Mouse (Mus musculus) thymus, postnatal 25 days (tissue): ENCODE data around the gene H1fx.
"Not testable (repeated sequence)": the region's sequence is repeated elsewhere in the genome, so short reads cannot be mapped to it uniquely, and the experiment has no call there.

ENCODE experiments used
- DNase-seq: peaks from one replicate; pipeline ENCODE4 v3.0.0; 2022

The H1fx gene

DNA sequence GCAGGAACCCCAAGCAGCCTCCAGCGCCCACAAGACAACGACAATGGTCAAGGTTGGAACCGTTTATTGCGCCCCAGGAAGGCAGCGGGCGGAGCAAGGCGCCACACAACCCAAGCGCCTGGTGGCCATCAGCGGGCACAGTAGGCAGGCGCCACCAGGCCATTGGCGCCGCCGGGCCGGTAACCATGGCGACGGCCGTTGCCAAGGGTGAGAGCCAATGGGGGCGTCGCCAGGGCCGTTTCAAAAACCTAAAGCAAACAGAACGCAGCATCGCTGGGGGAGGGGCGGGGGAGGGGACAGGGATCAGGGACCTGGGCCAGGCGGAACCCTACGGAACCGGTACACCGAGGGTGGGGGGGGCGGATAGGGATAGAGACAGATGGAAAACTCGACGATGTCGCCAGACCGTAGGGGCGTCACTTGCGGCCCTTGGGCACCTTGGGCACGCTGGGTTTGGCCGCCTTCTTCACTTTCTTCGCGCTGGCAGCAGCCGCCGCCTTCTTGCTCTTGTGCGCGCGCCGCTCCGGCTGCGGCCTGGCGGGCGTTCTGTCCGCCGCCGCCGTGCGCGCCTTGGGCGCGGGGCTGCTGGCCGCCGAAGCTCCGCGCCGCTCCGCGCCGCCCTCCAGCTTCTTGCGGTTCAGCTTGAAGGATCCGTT is 935 bp downstream of the H1fx start:
- peak; percentile 57 for DNase-seq

GRCm38 (mm10) chr6:87979728-87980127 is 1.7 kb downstream of the H1fx start:
- DNase-seq: no peak

- DNase-seq: no peak
Measured at GRCm38 (mm10) chr6:87970041-87970440, 11.4 kb downstream of the H1fx start.

DNA sequence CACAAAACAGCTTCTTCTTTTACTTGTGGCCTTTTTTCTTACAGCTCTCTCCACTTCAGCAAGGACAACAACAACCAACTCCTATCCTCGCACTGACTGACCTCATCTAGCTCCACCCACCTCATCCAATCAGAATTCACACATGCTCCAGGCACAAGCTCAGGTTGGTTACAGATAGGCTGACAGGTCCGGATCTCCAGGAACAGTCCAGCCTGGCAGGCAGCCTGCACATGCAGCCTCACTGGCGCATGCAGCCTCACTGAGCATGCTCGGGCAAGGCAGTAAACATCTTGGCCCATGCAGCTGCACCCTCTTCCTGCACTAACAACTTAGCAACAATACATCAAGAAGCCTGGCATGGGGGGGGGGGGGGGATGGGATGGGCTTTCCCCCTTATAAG is 19.0 kb downstream of the H1fx start:
- DNase-seq: not testable (repeated sequence)

DNA sequence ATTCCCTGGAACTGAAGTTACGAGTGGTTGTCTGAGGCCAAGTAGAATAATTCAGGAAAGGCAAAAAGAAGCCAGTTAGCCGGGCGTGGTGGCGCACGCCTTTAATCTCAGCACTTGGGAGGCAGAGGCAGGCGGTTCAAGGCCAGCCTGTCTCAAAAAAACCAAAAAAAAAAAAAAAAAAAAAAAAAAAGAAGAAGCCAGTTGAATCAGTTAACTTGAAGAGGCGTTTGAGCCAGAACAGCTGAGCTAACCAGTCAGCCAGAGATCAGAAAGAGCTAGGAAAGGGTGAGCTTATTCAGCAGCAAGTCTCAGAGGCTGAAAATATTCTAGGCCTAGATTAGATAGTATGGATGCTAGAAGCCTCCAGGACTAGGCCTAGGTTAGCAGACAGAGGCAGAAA is 39.3 kb downstream of the H1fx start:
- DNase-seq: no peak

GRCm38 (mm10) chr6:87938941-87939340 is 42.5 kb downstream of the H1fx start:
- DNase-seq: no peak

DNA sequence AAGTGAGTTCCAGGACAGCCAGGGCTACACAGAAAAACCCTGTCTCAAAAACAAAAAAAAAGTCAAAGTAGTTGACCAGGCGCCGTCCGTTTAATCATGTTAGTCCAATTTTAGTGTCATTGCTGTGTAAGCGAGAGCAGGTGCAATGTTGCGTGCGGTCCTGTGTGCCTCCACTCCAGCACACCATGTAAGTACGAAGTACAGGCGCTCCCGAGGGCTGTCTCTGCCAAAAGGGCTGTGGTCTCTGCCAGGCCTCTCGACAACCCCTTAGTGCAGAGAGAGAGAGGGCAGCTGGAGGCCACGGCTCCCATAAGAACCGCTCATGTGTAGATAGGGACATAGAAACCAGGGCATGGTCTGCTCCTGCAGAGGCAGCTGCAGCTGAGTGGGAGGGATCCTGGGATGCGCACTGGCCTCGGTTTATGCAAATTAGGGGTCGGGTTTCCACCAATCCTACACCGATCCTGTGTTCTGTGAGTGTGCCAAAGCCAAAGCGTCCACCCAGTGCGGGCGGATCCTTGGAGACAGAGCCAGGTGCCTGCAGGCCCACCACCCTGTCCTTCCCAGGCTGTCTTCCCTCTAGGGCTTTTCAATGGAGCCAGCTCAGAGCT is 44.2 kb downstream of the H1fx start:
- DNase-seq: no peak

DNA sequence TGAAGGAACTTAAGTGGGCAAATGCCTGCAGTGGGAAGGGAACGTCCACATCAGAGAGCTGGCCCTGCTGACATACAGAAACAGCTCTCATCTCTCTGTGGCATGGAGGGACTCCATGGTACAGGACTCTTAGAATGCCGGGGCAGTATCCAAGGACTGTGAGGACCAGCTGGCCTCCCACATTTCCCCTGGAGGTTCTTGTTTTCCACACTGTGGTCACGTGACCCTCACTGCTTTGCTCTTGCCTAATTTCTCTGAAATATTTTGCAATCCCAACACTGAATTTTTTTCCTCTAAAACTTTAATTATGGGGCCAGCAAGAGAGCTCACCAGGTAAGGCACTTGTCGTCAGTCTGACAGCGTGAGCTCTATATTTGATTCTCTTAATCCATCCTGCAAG is 46.4 kb downstream of the H1fx start:
- no peak for DNase-seq
